Mouse (Mus musculus) limb, embryonic 14.5 days (tissue): ENCODE measurements around the gene Otc. TPM values are rescaled to one million over a fixed set of nuclear protein-coding genes. Genes with fewer than 3 reads are reported as not detected.

Experiments
- ATAC-seq: fragments of 200-750 bp; cut with Nextera tagmentation; 2 replicates; pipeline ENCODE4 v1.8.0; 2017; ENCODE audit warnings: low read depth, moderate number of reproducible peaks, moderate TSS enrichment; ENCODE audit not compliant: low FRiP score
- DNase-seq: peaks from one replicate; pipeline ENCODE4 v3.0.0-alpha.2; 2015; ENCODE audit warnings: low spot score
- H3K27ac ChIP-seq: fragments of 300-500 bp; sonication (generic); replicated peaks from 2 replicates; pipeline ENCODE4 v1.5.1; 2014; ENCODE audit warnings: low read depth, mild to moderate bottlenecking, low read length, moderate library complexity, mixed read lengths
- H3K27me3 ChIP-seq: fragments of 300-500 bp; sonication (generic); 2 replicates; pipeline ENCODE4 v1.6.1; 2014; ENCODE audit warnings: low read length, mixed read lengths; ENCODE audit not compliant: control insufficient read depth, insufficient read depth
- H3K36me3 ChIP-seq: fragments of 300-500 bp; sonication (generic); 2 replicates; pipeline ENCODE4 v1.6.1; 2014; ENCODE audit warnings: mild to moderate bottlenecking, low read length, moderate library complexity, mixed read lengths; ENCODE audit not compliant: control insufficient read depth, insufficient read depth
- H3K4me1 ChIP-seq: fragments of 300-500 bp; sonication (generic); 2 replicates; pipeline ENCODE4 v1.6.1; 2014; ENCODE audit warnings: antibody characterized with exemption, low read length, mixed read lengths; ENCODE audit not compliant: control insufficient read depth, insufficient read depth
- H3K4me2 ChIP-seq: fragments of 300-500 bp; sonication (generic); replicated peaks from 2 replicates; pipeline ENCODE4 v1.6.1; 2014; ENCODE audit warnings: low read depth, mild to moderate bottlenecking, low read length, moderate library complexity; ENCODE audit not compliant: severe bottlenecking
- H3K4me3 ChIP-seq: fragments of 300-500 bp; sonication (generic); replicated peaks from 2 replicates; pipeline ENCODE4 v1.5.1; 2014; ENCODE audit warnings: low read length
- H3K9ac ChIP-seq: fragments of 300-500 bp; sonication (generic); 2 replicates; pipeline ENCODE4 v1.6.1; 2014; ENCODE audit warnings: mild to moderate bottlenecking, low read depth, low read length, moderate library complexity; ENCODE audit not compliant: severe bottlenecking
- H3K9me3 ChIP-seq: fragments of 300-500 bp; sonication (generic); 2 replicates; pipeline ENCODE4 v1.6.1; 2016; ENCODE audit warnings: low read length; ENCODE audit not compliant: control insufficient read depth
- POLR2A ChIP-seq: fragments of 200-500 bp; IDR thresholded peaks from 2 replicates; pipeline ENCODE4 v1.8.0; 2012; ENCODE audit warnings: inconsistent platforms, mild to moderate bottlenecking, moderate library complexity, borderline replicate concordance; ENCODE audit not compliant: insufficient read depth, insufficient read length; ENCODE audit errors: extremely low read depth
- WGBS: fragments of 180-500 bp; shearing (Covaris S2); extraction: QIAGEN DNeasy Blood & Tissue Kit; methylation state at CpG from one replicate; pipeline ENCODE4 v1.1.7; 2014; 5-methylcytosine and 5-hydroxymethylcytosine counted together
- polyA plus RNA-seq, 2 experiments: library from polyadenylated mRNA; depleted of rRNA in 1 of 2; stranded (reverse) in 1 of 2; unstranded in 1 of 2; fragments of >200 nt; fragmentation: Nextera tagmentation in 1 of 2; extraction: Ambion mirVana in 1 of 2; gene quantifications; 2 replicates each; pipeline versions ENCODE4 v1.2.1 to v1.2.3; 2012 to 2014

Gene Otc
- polyA plus RNA-seq, 2 experiments = not detected

GRCm38 (mm10) chrX:10258260-10258659 lies 6.2 kb downstream of the Otc start:
- DNase-seq (no peak), ATAC-seq (no peak)
- H3K27ac ChIP-seq = no peak overlapping the region
- H3K9me3 ChIP-seq = no peaks in the 10 kb centered on the region
- 85% methylated on average over 5 of the region's 5 CpGs for WGBS
- no peak overlapping the region for H3K9ac ChIP-seq
- H3K4me2 ChIP-seq = no peak overlapping the region
- no peaks in the 10 kb centered on the region for H3K27me3 ChIP-seq
- H3K36me3 ChIP-seq = no peaks in the 10 kb centered on the region
- H3K4me3 ChIP-seq = no peak overlapping the region
- no peak for TF ChIP-seq POLR2A
- no peaks in the 10 kb centered on the region for H3K4me1 ChIP-seq

- no peaks in the 10 kb centered on the region for H3K4me1 ChIP-seq
- H3K27me3 ChIP-seq = no peaks in the 10 kb centered on the region
- no peak for DNase-seq
- H3K4me2 ChIP-seq = no peak overlapping the region
- no peak overlapping the region for H3K4me3 ChIP-seq
- TF ChIP-seq POLR2A = no peak
- ATAC-seq = no peak
- no peak overlapping the region for H3K9ac ChIP-seq
- H3K9me3 ChIP-seq = no peaks in the 10 kb centered on the region
- WGBS = 73% methylated on average over 3 of the region's 3 CpGs
- no peak overlapping the region for H3K27ac ChIP-seq
- H3K36me3 ChIP-seq = no peaks in the 10 kb centered on the region
Measured at GRCm38 (mm10) chrX:10268308-10268707, 16.2 kb downstream of the Otc start.

- H3K4me2 ChIP-seq = no peak overlapping the region
- no peak overlapping the region for H3K27ac ChIP-seq
- ATAC-seq (no peak), DNase-seq (peak; percentile 6)
- 79% methylated on average over 4 of the region's 4 CpGs for WGBS
- H3K9me3 ChIP-seq = no peaks in the 10 kb centered on the region
- no peak for TF ChIP-seq POLR2A
- no peak overlapping the region for H3K9ac ChIP-seq
- H3K27me3 ChIP-seq = no peaks in the 10 kb centered on the region
- H3K4me1 ChIP-seq = no peaks in the 10 kb centered on the region
- H3K4me3 ChIP-seq = no peak overlapping the region
- no peaks in the 10 kb centered on the region for H3K36me3 ChIP-seq
Measured at GRCm38 (mm10) chrX:10268761-10269437, 16.8 kb downstream of the Otc start.

GRCm38 (mm10) chrX:10297341-10297740 lies 45.2 kb downstream of the Otc start:
- H3K27me3 ChIP-seq = no peaks in the 10 kb centered on the region
- no peaks in the 10 kb centered on the region for H3K4me1 ChIP-seq
- no peaks in the 10 kb centered on the region for H3K36me3 ChIP-seq
- H3K27ac ChIP-seq = no peak overlapping the region
- H3K4me2 ChIP-seq = no peak overlapping the region
- no peak overlapping the region for H3K9ac ChIP-seq
- TF ChIP-seq POLR2A = no peak
- ATAC-seq (no peak), DNase-seq (no peak)
- WGBS = 90% methylated on average over 14 of the region's 14 CpGs
- H3K9me3 ChIP-seq = no peaks in the 10 kb centered on the region
- H3K4me3 ChIP-seq = no peak overlapping the region

- 81% methylated on average over 4 of the region's 4 CpGs for WGBS
Measured at GRCm38 (mm10) chrX:10318176-10318575, 66.1 kb downstream of the Otc start.

More at GRCm38 (mm10) chrX:10318176-10318575, 66.1 kb downstream of the Otc start:
- no peak overlapping the region for H3K4me2 ChIP-seq
- H3K4me1 ChIP-seq = no peaks in the 10 kb centered on the region
- no peak for TF ChIP-seq POLR2A
- no peaks in the 10 kb centered on the region for H3K36me3 ChIP-seq
- ATAC-seq (no peak), DNase-seq (no peak)
- no peak overlapping the region for H3K9ac ChIP-seq
- no peak overlapping the region for H3K4me3 ChIP-seq
- H3K9me3 ChIP-seq = no peaks in the 10 kb centered on the region
- no peak overlapping the region for H3K27ac ChIP-seq
- H3K27me3 ChIP-seq = no peaks in the 10 kb centered on the region
